Mouse (Mus musculus) right cerebral cortex, postnatal 4 days (tissue): Measurements from ENCODE around the gene Dynlt1b.
"Not testable (repeated sequence)": the region's sequence is repeated elsewhere in the genome, so short reads cannot be mapped to it uniquely, and the experiment has no call there.

Experiments used
- DNase-seq: peaks from one replicate; pipeline ENCODE4 v3.0.0-alpha.2; 2022

Dynlt1b gene

GRCm38 (mm10) chr17:6424294-6424980 lies 5.5 kb upstream of the Dynlt1b start:
- not testable (repeated sequence) for DNase-seq

- DNase-seq: not testable (repeated sequence)
These were observed 4.6 kb upstream of the Dynlt1b start for GRCm38 (mm10) chr17:6425325-6425724.

GRCm38 (mm10) chr17:6426869-6427268 lies 3.0 kb upstream of the Dynlt1b start:
- not testable (repeated sequence) for DNase-seq

DNA sequence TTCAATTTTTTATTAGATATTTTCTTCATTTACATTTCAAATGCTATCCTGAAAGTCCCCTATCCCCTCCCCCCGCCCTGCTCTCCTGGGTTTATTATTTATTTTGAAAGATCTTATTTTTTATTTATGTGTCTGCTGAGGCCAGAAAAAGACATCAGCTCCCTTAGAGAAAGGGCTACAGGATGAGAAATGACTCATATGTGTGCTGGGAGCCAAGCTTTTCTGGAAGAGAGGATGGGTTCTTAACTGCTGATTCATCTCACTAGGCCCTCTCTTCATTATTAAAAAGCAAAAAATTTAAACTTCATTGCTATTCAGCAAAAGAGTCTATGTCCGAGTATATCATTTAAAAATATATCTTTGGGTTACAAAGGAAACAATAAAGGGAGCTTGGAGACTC lies 986 bp upstream of the Dynlt1b start:
- not testable (repeated sequence) for DNase-seq

- not testable (repeated sequence) for DNase-seq
These were observed 594 bp downstream of the Dynlt1b start for GRCm38 (mm10) chr17:6430410-6431001.

DNA sequence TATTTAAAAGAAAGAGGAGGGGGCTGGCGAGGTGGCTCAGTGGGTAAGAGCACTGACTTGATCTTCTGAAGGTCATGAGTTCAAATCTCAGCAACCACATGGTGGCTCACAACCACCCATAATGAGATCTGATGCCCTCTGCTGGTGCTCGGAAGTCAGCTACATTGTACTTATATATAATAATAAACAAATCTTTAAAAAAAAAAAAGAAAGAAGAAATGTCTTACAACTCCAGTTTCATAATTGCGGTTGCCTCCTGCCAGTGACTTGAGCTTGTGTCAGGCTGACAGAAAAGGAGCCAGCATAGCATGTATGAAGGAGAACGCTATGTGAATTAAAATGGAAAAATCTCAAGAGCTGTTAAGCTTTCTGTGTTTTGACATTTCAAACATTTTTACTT lies 2.5 kb downstream of the Dynlt1b start:
- peak; percentile 7 for DNase-seq

GRCm38 (mm10) chr17:6433691-6434090 lies 3.8 kb downstream of the Dynlt1b start:
- DNase-seq: peak; percentile 6

DNA sequence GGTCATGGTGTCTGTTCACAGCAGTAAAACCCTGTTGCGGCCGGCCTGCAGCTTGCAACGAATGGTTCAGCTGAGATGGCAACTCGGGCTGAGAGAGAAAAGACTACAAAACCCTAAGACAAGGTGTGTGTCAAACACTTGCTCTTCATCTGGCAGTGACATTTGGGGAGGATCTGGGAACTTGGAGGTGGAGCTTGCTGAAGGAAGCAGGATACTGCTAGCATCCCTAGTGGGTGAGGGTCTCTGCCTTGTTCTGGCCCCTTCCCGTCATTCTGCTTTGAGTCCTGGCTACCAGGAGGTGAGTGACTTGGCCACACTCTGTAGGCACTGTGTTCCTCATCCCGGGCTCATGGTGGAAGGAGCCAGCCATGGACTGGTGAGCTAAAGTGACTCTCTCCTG lies 8.2 kb downstream of the Dynlt1b start:
- DNase-seq: not testable (repeated sequence)

DNA sequence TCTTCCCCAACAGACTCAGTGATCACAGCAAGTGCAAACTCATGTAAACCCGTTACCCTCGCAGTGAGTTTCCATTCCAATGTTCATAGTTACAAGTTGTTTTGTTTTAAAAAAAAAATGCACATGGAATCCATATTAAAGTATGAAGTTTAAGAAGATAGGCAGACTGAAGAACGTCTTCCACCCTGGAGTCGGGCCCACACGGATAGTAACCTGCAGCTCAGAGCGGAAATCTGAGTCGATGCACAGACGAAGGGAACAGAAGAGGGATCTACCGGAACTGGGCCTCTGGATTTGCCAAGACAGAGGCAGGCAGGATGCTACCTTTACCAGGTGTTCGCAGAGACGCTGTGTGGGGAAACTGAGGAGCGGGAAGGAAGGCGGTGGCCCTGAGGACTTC lies 10.0 kb downstream of the Dynlt1b start:
- DNase-seq: not testable (repeated sequence)

- peak; percentile 21 for DNase-seq
These were observed 10.7 kb downstream of the Dynlt1b start for GRCm38 (mm10) chr17:6440493-6441077.

DNA sequence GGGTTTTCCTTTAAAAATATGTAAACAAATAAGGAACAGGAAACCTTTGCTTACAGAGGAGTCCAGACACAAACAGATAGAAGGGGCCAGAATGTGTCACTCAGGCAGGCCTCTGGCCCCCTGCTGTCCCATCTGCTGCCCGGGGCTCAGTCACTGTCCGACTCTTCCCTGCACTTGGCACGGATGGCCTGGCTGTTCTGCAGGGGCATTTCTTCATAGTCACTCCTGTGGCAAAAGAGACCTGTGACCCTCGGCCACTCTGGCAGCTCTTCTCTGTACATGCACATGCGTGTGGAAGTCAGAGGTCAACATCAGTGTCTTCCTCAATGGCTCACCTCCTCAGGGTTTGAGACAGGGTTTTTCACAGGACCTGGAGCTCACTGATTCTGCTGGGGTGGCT lies 11.3 kb downstream of the Dynlt1b start:
- DNase-seq: not testable (repeated sequence)

- not testable (repeated sequence) for DNase-seq
These were observed 12.6 kb downstream of the Dynlt1b start for GRCm38 (mm10) chr17:6442513-6442912.

DNA sequence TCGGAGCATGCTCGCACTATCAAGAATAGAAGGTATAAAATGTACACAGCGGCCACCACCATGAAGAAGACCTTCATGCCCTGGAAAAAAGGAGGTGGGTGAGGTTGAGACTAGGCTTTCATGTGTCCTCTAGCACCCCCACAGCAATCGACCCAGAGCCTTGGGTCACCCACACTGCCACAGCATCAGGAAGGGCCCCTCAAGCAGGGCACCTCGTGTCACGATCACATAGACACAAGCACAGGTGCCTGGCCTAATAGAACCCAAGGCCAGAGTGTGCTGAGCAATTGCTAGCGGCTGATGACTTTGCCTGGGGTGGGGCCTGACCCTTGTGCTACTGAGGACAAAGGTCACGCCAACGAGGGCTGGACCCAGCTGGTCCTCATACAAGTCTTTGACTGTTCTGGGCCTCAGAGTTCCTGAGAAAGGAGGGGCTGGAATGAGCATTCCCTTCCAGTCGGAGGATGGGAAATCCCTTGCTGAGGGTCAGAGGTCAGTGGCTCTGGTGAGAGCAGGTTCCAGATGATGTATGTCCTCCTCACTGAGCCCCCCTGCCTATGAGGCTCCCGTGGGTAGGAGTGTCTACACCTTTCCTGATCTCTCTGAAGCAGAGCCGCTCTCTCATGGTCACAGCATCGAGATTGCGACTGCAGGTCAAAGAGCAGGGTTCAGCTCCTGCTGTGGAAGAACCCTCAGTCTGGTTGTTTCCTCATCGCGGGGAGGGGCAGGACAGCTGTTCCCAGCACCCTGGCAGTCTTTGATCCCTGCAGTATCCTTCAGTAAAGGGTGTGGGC lies 16.1 kb downstream of the Dynlt1b start:
- not testable (repeated sequence) for DNase-seq

GRCm38 (mm10) chr17:6448293-6448692 lies 18.4 kb downstream of the Dynlt1b start:
- not testable (repeated sequence) for DNase-seq

DNA sequence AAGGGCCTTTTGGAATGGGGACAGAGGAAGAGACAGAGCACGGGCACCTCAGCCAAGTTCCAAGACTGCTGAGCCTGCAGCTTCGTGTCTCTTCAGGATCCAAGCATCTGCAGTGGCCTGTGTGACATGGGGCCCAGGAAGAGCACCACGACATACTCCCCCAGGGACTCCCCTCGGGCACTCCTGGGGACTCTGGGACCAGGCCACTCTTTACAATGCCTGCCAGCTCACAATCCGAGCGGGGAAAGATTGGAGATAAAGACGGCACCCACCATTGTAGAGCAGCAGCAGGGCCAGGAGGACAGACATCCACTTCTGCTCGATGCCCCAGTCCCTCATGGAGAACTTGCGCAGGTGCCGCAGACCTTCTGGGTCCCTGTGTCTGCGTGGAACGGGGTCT lies 19.3 kb downstream of the Dynlt1b start:
- not testable (repeated sequence) for DNase-seq

- not testable (repeated sequence) for DNase-seq
These were observed 21.3 kb downstream of the Dynlt1b start for GRCm38 (mm10) chr17:6451205-6451604.

DNA sequence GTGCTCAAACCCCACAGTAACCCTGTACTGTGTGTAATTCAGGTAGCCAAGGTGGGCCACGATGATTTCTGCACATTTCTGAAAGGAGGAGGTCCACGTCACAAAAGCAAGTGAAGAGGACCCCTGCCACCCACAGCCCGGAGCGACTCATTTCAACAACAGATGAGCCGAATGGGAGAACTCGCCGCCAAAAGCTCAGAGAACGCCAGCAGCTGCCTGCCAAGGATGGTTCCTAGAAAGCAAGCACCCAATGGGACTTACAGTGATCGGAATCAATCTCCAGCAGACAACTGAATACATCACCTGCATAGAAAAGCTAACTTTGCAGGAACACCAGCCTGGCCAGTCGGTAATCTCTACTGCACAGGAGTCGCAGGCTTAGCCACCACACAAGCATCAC lies 22.8 kb downstream of the Dynlt1b start:
- peak; percentile 43 for DNase-seq

DNA sequence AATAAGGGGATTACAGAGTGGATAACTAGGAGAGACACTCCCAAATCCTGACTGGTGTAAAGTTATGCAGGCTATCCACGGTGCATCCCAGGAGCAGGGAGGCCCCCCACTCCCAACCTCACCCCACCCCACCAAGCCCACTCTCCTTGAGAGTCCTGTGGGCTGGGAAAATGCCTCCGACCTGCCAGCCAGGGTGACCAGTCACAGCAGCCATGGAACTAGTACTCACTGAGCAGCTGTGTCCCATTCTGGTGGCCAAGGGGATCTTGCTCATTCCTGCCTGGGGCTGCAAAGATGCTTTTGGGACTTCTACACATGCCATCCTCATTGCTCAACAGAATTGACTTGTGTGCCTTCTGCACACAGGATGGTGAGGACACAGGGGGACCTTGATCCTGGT lies 24.8 kb downstream of the Dynlt1b start:
- DNase-seq: not testable (repeated sequence)

DNA sequence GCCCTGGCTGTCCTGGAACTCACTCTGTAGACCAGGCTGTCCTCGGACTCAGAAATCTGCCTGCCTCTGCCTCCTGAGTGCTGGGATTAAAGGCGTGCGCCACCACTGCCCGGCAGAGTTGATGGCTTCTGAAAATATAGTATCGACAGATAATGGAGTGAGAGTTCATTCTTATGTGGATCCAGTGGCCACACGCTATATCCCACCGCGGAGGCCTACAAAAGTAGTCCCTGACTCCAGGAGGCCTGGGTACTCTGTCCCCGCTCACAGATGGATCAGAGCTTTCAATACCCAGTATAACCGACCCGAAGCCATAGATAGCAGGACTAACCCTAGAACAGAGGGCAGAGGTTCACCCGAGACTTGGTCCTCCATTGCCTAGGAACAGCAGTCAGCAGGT lies 26.0 kb downstream of the Dynlt1b start:
- not testable (repeated sequence) for DNase-seq

DNA sequence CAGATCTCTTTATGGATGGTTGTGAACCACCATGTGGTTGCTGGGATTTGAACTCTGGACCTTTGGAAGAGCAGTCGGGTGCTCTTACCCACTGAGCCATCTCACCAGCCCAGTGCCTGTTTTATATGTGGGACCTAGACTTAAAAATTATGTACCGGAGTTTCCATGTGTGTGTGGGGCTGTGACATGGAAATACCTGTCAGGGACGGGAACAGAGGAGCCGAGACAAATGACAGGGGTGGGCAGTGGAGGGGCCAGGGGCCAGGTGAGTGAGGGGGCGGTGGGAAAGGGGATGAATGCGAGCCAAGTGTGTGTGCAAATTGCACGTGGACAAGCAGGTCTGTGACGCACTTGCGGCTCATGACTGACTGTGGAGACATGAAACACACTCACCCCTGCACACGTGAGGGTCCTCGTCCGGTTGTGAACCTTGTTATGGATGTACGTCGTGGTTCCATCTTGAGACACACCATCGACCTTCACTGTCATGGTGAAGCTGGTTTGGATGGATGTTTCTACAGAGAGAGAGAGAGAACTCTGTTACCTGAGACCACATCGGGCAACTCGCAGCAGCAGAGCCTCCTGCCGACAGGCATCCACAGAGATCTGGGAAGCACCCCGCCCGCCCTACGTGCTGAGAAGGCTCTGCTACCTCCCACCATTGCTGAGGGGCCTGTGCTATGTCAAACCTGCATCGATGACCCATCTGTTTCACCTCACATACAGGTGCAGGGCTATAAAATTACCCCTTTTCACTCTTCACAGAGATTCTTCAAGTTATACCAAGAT lies 26.9 kb downstream of the Dynlt1b start:
- DNase-seq: not testable (repeated sequence)

DNA sequence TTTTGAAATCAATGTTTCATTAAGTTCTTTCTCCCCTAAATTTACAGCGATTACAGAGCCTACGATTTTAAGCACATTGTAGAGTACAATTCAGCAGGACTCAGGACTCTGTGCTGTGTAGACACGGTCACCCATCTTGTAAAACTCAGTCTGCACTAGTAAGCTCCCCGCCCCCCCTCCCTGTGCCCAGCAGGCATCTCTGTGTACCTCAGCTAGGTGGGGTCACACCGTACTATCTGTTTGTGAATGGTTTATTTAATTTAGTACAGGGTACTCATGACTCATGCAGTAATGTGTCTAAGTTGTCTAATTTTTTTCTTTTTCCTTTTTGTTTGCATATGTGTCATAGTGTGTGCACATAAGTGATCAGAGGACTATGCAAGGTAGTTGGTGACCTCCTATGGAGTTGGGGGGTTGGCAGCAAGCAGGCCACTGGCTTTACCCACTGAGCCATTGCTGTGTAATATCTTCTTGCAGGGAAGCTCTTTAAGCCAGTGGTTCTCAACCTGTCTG lies 31.2 kb downstream of the Dynlt1b start:
- DNase-seq: not testable (repeated sequence)

- DNase-seq: not testable (repeated sequence)
These were observed 35.8 kb downstream of the Dynlt1b start for GRCm38 (mm10) chr17:6465735-6466134.
